Mouse (Mus musculus): ENCODE measurements around the gene Fbxl13.

The Fbxl13 gene

GRCm38 (mm10) chr5:21528068-21528842, 117.2 kb downstream of the Fbxl13 start:
- in situ Hi-C loops (cut with MboI, MseI) = loop anchor here in 1 of 2 experiments (5.0 kb wide), 1 partner anchor 49 kb away; no protein-coding TSS in a partner anchor

- in situ Hi-C loops (cut with MboI, MseI) = loop anchor here in 1 of 2 experiments (5.0 kb wide), 1 partner anchor 50 kb away; no protein-coding TSS in a partner anchor
Observed at GRCm38 (mm10) chr5:21527488-21527911, 117.9 kb downstream of the Fbxl13 start.

GRCm38 (mm10) chr5:21526835-21527485, 118.5 kb downstream of the Fbxl13 start:
- in situ Hi-C loops (cut with MboI, MseI) = loop anchor here in 1 of 2 experiments (5.0 kb wide), 1 partner anchor 50 kb away; no protein-coding TSS in a partner anchor

- in situ Hi-C loops (cut with MboI, MseI) = no loop called here
Observed at GRCm38 (mm10) chr5:21519166-21519565, 126.3 kb downstream of the Fbxl13 start.

GRCm38 (mm10) chr5:21518207-21518606, 127.2 kb downstream of the Fbxl13 start:
- in situ Hi-C loops (cut with MboI, MseI) = no loop called here

- in situ Hi-C loops (cut with MboI, MseI) = no loop called here
Observed at GRCm38 (mm10) chr5:21517562-21517961, 127.9 kb downstream of the Fbxl13 start.

- in situ Hi-C loops (cut with MboI, MseI) = no loop called here
Observed at GRCm38 (mm10) chr5:21513363-21513762, 132.1 kb downstream of the Fbxl13 start.

- in situ Hi-C loops (cut with MboI, MseI) = loop anchor here in 1 of 2 experiments (5.0 kb wide), 1 partner anchor 58 kb away; no protein-coding TSS in a partner anchor
Observed at GRCm38 (mm10) chr5:21509801-21510200, 135.6 kb downstream of the Fbxl13 start.

GRCm38 (mm10) chr5:21506887-21507286, 138.5 kb downstream of the Fbxl13 start:
- in situ Hi-C loops (cut with MboI, MseI) = loop anchor here in 1 of 2 experiments (5.0 kb wide), 1 partner anchor 60 kb away; no protein-coding TSS in a partner anchor

- in situ Hi-C loops (cut with MboI, MseI) = loop anchor here in 1 of 2 experiments (5.0 kb wide), 1 partner anchor 62 kb away; no protein-coding TSS in a partner anchor
Observed at GRCm38 (mm10) chr5:21505159-21505558, 140.3 kb downstream of the Fbxl13 start.

GRCm38 (mm10) chr5:21502936-21503610, 142.4 kb downstream of the Fbxl13 start:
- in situ Hi-C loops (cut with MboI, MseI) = no loop called here

- in situ Hi-C loops (cut with MboI, MseI) = no loop called here
Observed at GRCm38 (mm10) chr5:21500941-21501340, 144.5 kb downstream of the Fbxl13 start.

- in situ Hi-C loops (cut with MboI, MseI) = no loop called here
Observed at GRCm38 (mm10) chr5:21500133-21500532, 145.3 kb downstream of the Fbxl13 start.

- in situ Hi-C loops (cut with MboI, MseI) = no loop called here
Observed at GRCm38 (mm10) chr5:21498925-21499324, 146.5 kb downstream of the Fbxl13 start.

- in situ Hi-C loops (cut with MboI, MseI) = no loop called here
Observed at GRCm38 (mm10) chr5:21498490-21498889, 146.9 kb downstream of the Fbxl13 start.

GRCm38 (mm10) chr5:21496881-21497280, 148.6 kb downstream of the Fbxl13 start:
- in situ Hi-C loops (cut with MboI, MseI) = no loop called here

- in situ Hi-C loops (cut with MboI, MseI) = no loop called here
Observed at GRCm38 (mm10) chr5:21496321-21496720, 149.1 kb downstream of the Fbxl13 start.

- in situ Hi-C loops (cut with MboI, MseI) = no loop called here
Observed at GRCm38 (mm10) chr5:21494781-21495180, 150.7 kb downstream of the Fbxl13 start.

- in situ Hi-C loops (cut with MboI, MseI) = no loop called here
Observed at GRCm38 (mm10) chr5:21493294-21493999, 152.0 kb downstream of the Fbxl13 start.

GRCm38 (mm10) chr5:21492213-21492612, 153.2 kb downstream of the Fbxl13 start:
- in situ Hi-C loops (cut with MboI, MseI) = no loop called here

- in situ Hi-C loops (cut with MboI, MseI) = no loop called here
Observed at GRCm38 (mm10) chr5:21491469-21491868, 154.0 kb downstream of the Fbxl13 start.

Data from T-helper 17 cell (primary cell).